Mouse (Mus musculus) embryonic facial prominence, embryonic 12.5 days (tissue): Measurements from ENCODE around the gene Srcin1. TPM values are rescaled to one million over a fixed set of nuclear protein-coding genes. Genes with fewer than 3 reads are reported as not detected.

ENCODE experiments used
- ATAC-seq: fragments of 200-750 bp; cut with Nextera tagmentation; 2 replicates; pipeline ENCODE4 v1.8.0; 2017; ENCODE audit not compliant: insufficient number of reproducible peaks, insufficient read depth, low FRiP score, low TSS enrichment
- H3K27ac ChIP-seq: fragments of 300-500 bp; sonication (generic); 2 replicates; pipeline ENCODE4 v1.5.1; 2016; ENCODE audit warnings: mild to moderate bottlenecking
- H3K27me3 ChIP-seq: fragments of 300-500 bp; sonication (generic); 2 replicates; pipeline ENCODE4 v1.6.1; 2016; ENCODE audit warnings: mild to moderate bottlenecking, moderate library complexity
- H3K36me3 ChIP-seq: fragments of 300-500 bp; sonication (generic); 2 replicates; pipeline ENCODE4 v1.6.1; 2016; ENCODE audit warnings: mild to moderate bottlenecking
- H3K4me1 ChIP-seq: fragments of 300-500 bp; sonication (generic); 2 replicates; pipeline ENCODE4 v1.6.1; 2016
- H3K4me2 ChIP-seq: fragments of 300-500 bp; sonication (generic); replicated peaks from 2 replicates; pipeline ENCODE4 v1.6.1; 2016; ENCODE audit warnings: mild to moderate bottlenecking, moderate library complexity
- H3K4me3 ChIP-seq: fragments of 300-500 bp; sonication (generic); 2 replicates; pipeline ENCODE4 v1.5.1; 2016; ENCODE audit warnings: mild to moderate bottlenecking
- H3K9ac ChIP-seq: fragments of 300-500 bp; sonication (generic); 2 replicates; pipeline ENCODE4 v1.6.1; 2016; ENCODE audit warnings: mild to moderate bottlenecking, moderate library complexity
- H3K9me3 ChIP-seq: fragments of 300-500 bp; sonication (generic); 2 replicates; pipeline ENCODE4 v1.6.1; 2016; ENCODE audit warnings: mild to moderate bottlenecking, moderate library complexity
- WGBS: fragments of 180-500 bp; shearing (Covaris S2); methylation state at CpG from one replicate; pipeline ENCODE4 v1.1.7; 2016; 5-methylcytosine and 5-hydroxymethylcytosine counted together
- polyA plus RNA-seq: library from polyadenylated mRNA; unstranded; fragments of >200 nt; fragmentation: Nextera tagmentation; extraction: Ambion mirVana; gene quantifications from 2 replicates; pipeline ENCODE4 v1.2.1, GENCODE M21; 2016

Gene Srcin1
- polyA plus RNA-seq, 1 experiment from 2014 or later = 1.00 TPM

GRCm38 (mm10) chr11:97510966-97511660, 64.9 kb downstream of the Srcin1 start:
- Histone ChIP-seq H3K4me1 (0 out of 2 replicates have a peak, but pooled peaks cover 11% of the 10 kb centered on the region), H3K36me3 (no peaks in the 10 kb centered on the region), H3K9ac (no peak overlapping the region), H3K27me3 (peaks cover 6% of the 10 kb centered on the region; the same call in 1 of the 2 replicates), H3K27ac (no peak overlapping the region), H3K9me3 (no peaks in the 10 kb centered on the region), H3K4me2 (no peak overlapping the region), H3K4me3 (no peak overlapping the region)
- no peak for ATAC-seq
- WGBS = 27% methylated on average over 10 of the region's 10 CpGs

GRCm38 (mm10) chr11:97509715-97510485, 66.1 kb downstream of the Srcin1 start:
- no peak overlapping the region for H3K27ac ChIP-seq
- no peaks in the 10 kb centered on the region for H3K9me3 ChIP-seq
- 66% methylated on average over 24 of the region's 24 CpGs for WGBS
- no peaks in the 10 kb centered on the region for H3K36me3 ChIP-seq
- peaks cover 6% of the 10 kb centered on the region; the same call in 1 of the 2 replicates for H3K27me3 ChIP-seq
- H3K9ac ChIP-seq = no peak overlapping the region
- H3K4me1 ChIP-seq = 0 out of 2 replicates have a peak, but pooled peaks cover 11% of the 10 kb centered on the region
- H3K4me3 ChIP-seq = no peak overlapping the region
- no peak overlapping the region for H3K4me2 ChIP-seq
- no peak for ATAC-seq

- ATAC-seq = no peak
- H3K4me2 ChIP-seq = no peak overlapping the region
- no peaks in the 10 kb centered on the region for H3K9me3 ChIP-seq
- no peaks in the 10 kb centered on the region for H3K36me3 ChIP-seq
- H3K9ac ChIP-seq = no peak overlapping the region
- 0 out of 2 replicates have a peak, but pooled peaks cover 11% of the 10 kb centered on the region for H3K4me1 ChIP-seq
- H3K27ac ChIP-seq = no peak overlapping the region
- H3K27me3 ChIP-seq = peaks cover 6% of the 10 kb centered on the region; the same call in 1 of the 2 replicates
- WGBS = 56% methylated on average over 5 of the region's 5 CpGs
- H3K4me3 ChIP-seq = no peak overlapping the region
Observed at GRCm38 (mm10) chr11:97509058-97509457, 66.9 kb downstream of the Srcin1 start.

GRCm38 (mm10) chr11:97508198-97508597, 67.8 kb downstream of the Srcin1 start:
- Histone ChIP-seq H3K9ac (no peak overlapping the region), H3K27me3 (peaks cover 6% of the 10 kb centered on the region; the same call in 1 of the 2 replicates), H3K4me1 (0 out of 2 replicates have a peak, but pooled peaks cover 11% of the 10 kb centered on the region), H3K27ac (no peak overlapping the region), H3K4me3 (no peak overlapping the region), H3K9me3 (no peaks in the 10 kb centered on the region), H3K4me2 (no peak overlapping the region), H3K36me3 (no peaks in the 10 kb centered on the region)
- ATAC-seq = no peak
- WGBS = 66% methylated on average over 3 of the region's 3 CpGs

GRCm38 (mm10) chr11:97506331-97506730, 69.7 kb downstream of the Srcin1 start:
- H3K9ac ChIP-seq = no peak overlapping the region
- no peak overlapping the region for H3K27ac ChIP-seq
- peaks cover 13% of the 10 kb centered on the region for H3K27me3 ChIP-seq
- WGBS = 55% methylated on average over 8 of the region's 8 CpGs
- no peaks in the 10 kb centered on the region for H3K36me3 ChIP-seq
- no peak for ATAC-seq
- no peak overlapping the region for H3K4me3 ChIP-seq
- no peak overlapping the region for H3K4me2 ChIP-seq
- H3K4me1 ChIP-seq = peaks cover 11% of the 10 kb centered on the region; the same call in 1 of the 2 replicates
- no peaks in the 10 kb centered on the region for H3K9me3 ChIP-seq

GRCm38 (mm10) chr11:97505784-97506183, 70.2 kb downstream of the Srcin1 start:
- WGBS = 85% methylated on average over 4 of the region's 4 CpGs
- no peak overlapping the region for H3K27ac ChIP-seq
- H3K9ac ChIP-seq = no peak overlapping the region
- no peak overlapping the region for H3K4me3 ChIP-seq
- no peak for ATAC-seq
- no peaks in the 10 kb centered on the region for H3K9me3 ChIP-seq
- peaks cover 14% of the 10 kb centered on the region for H3K4me1 ChIP-seq
- H3K36me3 ChIP-seq = 0 out of 2 replicates have a peak, but pooled peaks cover 3% of the 10 kb centered on the region
- peaks cover 18% of the 10 kb centered on the region for H3K27me3 ChIP-seq
- no peak overlapping the region for H3K4me2 ChIP-seq

GRCm38 (mm10) chr11:97502846-97503245, 73.1 kb downstream of the Srcin1 start:
- Histone ChIP-seq H3K36me3 (peaks cover 6% of the 10 kb centered on the region; the same call in 1 of the 2 replicates), H3K9me3 (no peaks in the 10 kb centered on the region), H3K4me1 (peaks cover 13% of the 10 kb centered on the region), H3K4me3 (no peak overlapping the region), H3K27ac (no peak overlapping the region), H3K27me3 (peaks cover 42% of the 10 kb centered on the region), H3K9ac (no peak overlapping the region), H3K4me2 (no peak overlapping the region)
- WGBS = 73% methylated on average over 4 of the region's 4 CpGs
- no peak for ATAC-seq

GRCm38 (mm10) chr11:97502383-97502782, 73.6 kb downstream of the Srcin1 start:
- Histone ChIP-seq H3K9me3 (no peaks in the 10 kb centered on the region), H3K36me3 (peaks cover 10% of the 10 kb centered on the region), H3K4me3 (no peak overlapping the region), H3K27ac (no peak overlapping the region), H3K27me3 (peaks cover 46% of the 10 kb centered on the region), H3K4me2 (no peak overlapping the region), H3K4me1 (peaks cover 13% of the 10 kb centered on the region), H3K9ac (no peak overlapping the region)
- 39% methylated on average over 9 of the region's 9 CpGs for WGBS
- peak; percentile 26; the same call in 1 of the 2 replicates for ATAC-seq

- peak overlapping the region; percentile 59 for H3K4me2 ChIP-seq
- peaks cover 50% of the 10 kb centered on the region for H3K27me3 ChIP-seq
- H3K4me1 ChIP-seq = peaks cover 13% of the 10 kb centered on the region
- peak overlapping the region; percentile 31; the same call in 1 of the 2 replicates for H3K9ac ChIP-seq
- no peak overlapping the region for H3K27ac ChIP-seq
- peaks cover 16% of the 10 kb centered on the region for H3K36me3 ChIP-seq
- peak overlapping the region; percentile 34 for H3K4me3 ChIP-seq
- no peaks in the 10 kb centered on the region for H3K9me3 ChIP-seq
- 0 out of 2 replicates have a peak, but pooled peaks have one; percentile 23 for ATAC-seq
- WGBS = 10% methylated on average over 51 of the region's 51 CpGs
Observed at GRCm38 (mm10) chr11:97500720-97501448, 75.1 kb downstream of the Srcin1 start.

- 0 out of 2 replicates have a peak, but pooled peaks have one; percentile 36 for ATAC-seq
- H3K27ac ChIP-seq = no peak within 1 kb of the TSS
- H3K4me3 ChIP-seq = peak within 1 kb of the TSS; percentile 34
- no peaks in the 10 kb centered on the region for H3K9me3 ChIP-seq
- peaks cover 13% of the 10 kb centered on the region for H3K4me1 ChIP-seq
- WGBS = 11% methylated on average over 77 of the region's 88 CpGs
- peak within 1 kb of the TSS; percentile 31 for H3K9ac ChIP-seq
- peak within 1 kb of the TSS; percentile 59 for H3K4me2 ChIP-seq
- peaks cover 50% of the 10 kb centered on the region for H3K27me3 ChIP-seq
- peaks cover 20% of the 10 kb centered on the region for H3K36me3 ChIP-seq
Observed at GRCm38 (mm10) chr11:97499865-97500719, 75.9 kb downstream of the Srcin1 start, which contains the start of gene 4933428G20Rik. Gene 4933428G20Rik (minus strand): TSS chr11:97500340.
